Mouse (Mus musculus): ENCODE data around the gene Map2k1.

Gene Map2k1

GRCm38 (mm10) chr9:64250111-64250730 is 3.2 kb downstream of the Map2k1 start:
- no peak for DNase-seq (ENCODE audit: low read depth, low spot score)

GRCm38 (mm10) chr9:64249371-64249770 is 4.1 kb downstream of the Map2k1 start:
- no peak for DNase-seq (ENCODE audit: low read depth, low spot score)

- no peak for DNase-seq (ENCODE audit: low read depth, low spot score)
Measured at GRCm38 (mm10) chr9:64242381-64242831, 11.0 kb downstream of the Map2k1 start.

- DNase-seq (ENCODE audit: low read depth, low spot score), result peak; percentile 30
Measured at GRCm38 (mm10) chr9:64240681-64241080, 12.8 kb downstream of the Map2k1 start.

GRCm38 (mm10) chr9:64240116-64240515 is 13.3 kb downstream of the Map2k1 start:
- DNase-seq (ENCODE audit: low read depth, low spot score), result no peak

- no peak for DNase-seq (ENCODE audit: low read depth, low spot score)
Measured at GRCm38 (mm10) chr9:64236056-64236455, 17.4 kb downstream of the Map2k1 start.

- no peak for DNase-seq (ENCODE audit: low read depth, low spot score)
Measured at GRCm38 (mm10) chr9:64234768-64235435, 18.5 kb downstream of the Map2k1 start, which contains the start of gene Uchl4. Uchl4 (plus strand) TSS chr9:64235201.

- peak; percentile 65 for DNase-seq (ENCODE audit: low read depth, low spot score)
Measured at GRCm38 (mm10) chr9:64233656-64234055, 19.8 kb downstream of the Map2k1 start.

- DNase-seq (ENCODE audit: low read depth, low spot score), result no peak
Measured at GRCm38 (mm10) chr9:64232257-64232957, 21.0 kb downstream of the Map2k1 start.

GRCm38 (mm10) chr9:64231674-64232073 is 21.8 kb downstream of the Map2k1 start:
- DNase-seq (ENCODE audit: low read depth, low spot score), result no peak

GRCm38 (mm10) chr9:64231171-64231570 is 22.3 kb downstream of the Map2k1 start:
- DNase-seq (ENCODE audit: low read depth, low spot score), result no peak

- DNase-seq (ENCODE audit: low read depth, low spot score), result no peak
Measured at GRCm38 (mm10) chr9:64228972-64229371, 24.5 kb downstream of the Map2k1 start.

- no peak for DNase-seq (ENCODE audit: low read depth, low spot score)
Measured at GRCm38 (mm10) chr9:64227736-64228135, 25.7 kb downstream of the Map2k1 start.

GRCm38 (mm10) chr9:64225805-64226204 is 27.6 kb downstream of the Map2k1 start:
- DNase-seq (ENCODE audit: low read depth, low spot score), result no peak

- DNase-seq (ENCODE audit: low read depth, low spot score), result no peak
Measured at GRCm38 (mm10) chr9:64222098-64222497, 31.3 kb downstream of the Map2k1 start.

- no peak for DNase-seq (ENCODE audit: low read depth, low spot score)
Measured at GRCm38 (mm10) chr9:64221480-64221879, 32.0 kb downstream of the Map2k1 start.

- no peak for DNase-seq (ENCODE audit: low read depth, low spot score)
Measured at GRCm38 (mm10) chr9:64220603-64221002, 32.8 kb downstream of the Map2k1 start.

- DNase-seq (ENCODE audit: low read depth, low spot score), result no peak
Measured at GRCm38 (mm10) chr9:64219772-64220420, 33.5 kb downstream of the Map2k1 start.

GRCm38 (mm10) chr9:64219305-64219704 is 34.1 kb downstream of the Map2k1 start:
- DNase-seq (ENCODE audit: low read depth, low spot score), result no peak

GRCm38 (mm10) chr9:64217887-64218286 is 35.5 kb downstream of the Map2k1 start:
- DNase-seq (ENCODE audit: low read depth, low spot score), result no peak

GRCm38 (mm10) chr9:64216641-64217040 is 36.8 kb downstream of the Map2k1 start:
- DNase-seq (ENCODE audit: low read depth, low spot score), result no peak

GRCm38 (mm10) chr9:64216090-64216489 is 37.3 kb downstream of the Map2k1 start:
- no peak for DNase-seq (ENCODE audit: low read depth, low spot score)
